Mouse (Mus musculus): ENCODE measurements around the gene Nectin4.
A peak's percentile ranks its signal among the peaks of the same experiment; 100 is the strongest.
"Not testable (repeated sequence)": the region's sequence is repeated elsewhere in the genome, so short reads cannot be mapped to it uniquely, and the experiment has no call there.

The Nectin4 gene

DNA sequence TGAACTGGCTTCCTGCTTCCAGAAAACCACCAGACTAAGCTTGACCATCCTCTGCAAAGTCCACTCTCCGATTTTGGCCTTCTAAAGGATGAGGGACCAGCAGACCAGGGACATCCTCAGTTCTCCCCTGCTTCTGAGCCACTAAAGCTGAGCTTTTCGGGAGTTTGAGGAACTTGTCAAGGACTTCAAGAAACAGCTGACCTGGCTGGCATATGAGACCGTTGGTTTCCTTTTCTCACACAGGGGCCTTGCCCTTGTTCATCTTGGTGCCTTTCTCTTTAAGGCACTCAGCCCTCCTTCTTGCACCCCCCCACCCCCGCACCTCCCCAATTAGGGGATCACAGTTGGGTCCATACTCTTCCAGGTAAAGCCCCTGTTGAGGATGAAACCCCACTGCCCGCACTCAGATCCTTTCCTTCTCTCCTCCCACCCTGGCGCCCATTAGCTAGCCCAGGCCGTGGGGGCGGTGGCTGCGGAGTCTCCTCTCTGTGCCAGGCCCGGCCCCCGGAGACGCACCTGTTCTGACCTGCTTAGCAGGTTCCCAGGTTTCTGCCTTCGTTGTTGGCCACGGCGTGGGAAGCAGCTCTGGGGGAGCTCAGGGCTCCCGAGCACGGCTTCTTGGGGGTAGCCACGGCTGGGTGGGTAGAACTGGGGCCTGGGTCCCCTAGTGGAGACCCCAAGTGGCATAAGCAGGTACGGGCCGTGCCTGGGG lies at the start of gene Nectin4:
TSS of gene Nectin4 (plus strand) at position 255 of the 712 bp plus-strand sequence.
- no peak for DNase-seq (ENCODE audit: low read depth, low spot score)

DNA sequence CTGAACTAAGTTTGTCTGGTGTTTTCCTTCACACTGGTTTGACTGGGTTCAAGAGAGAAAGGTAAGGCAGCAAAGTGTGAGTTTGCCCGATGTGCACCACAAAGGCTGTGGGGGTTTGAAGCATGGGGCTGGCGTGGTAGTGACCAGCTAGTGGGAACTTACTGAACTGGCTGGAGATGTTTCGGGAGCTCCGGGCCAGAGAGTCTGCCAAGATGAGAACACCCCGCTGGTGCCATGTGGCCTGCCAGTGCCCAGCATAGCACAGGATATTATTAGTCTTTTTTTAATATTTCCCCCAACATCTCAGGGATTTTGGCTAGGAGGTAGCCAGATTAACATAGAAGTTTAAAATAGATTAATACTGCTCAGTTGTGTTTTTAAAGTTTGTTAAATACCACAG lies 49.7 kb upstream of the Nectin4 start:
- DNase-seq (ENCODE audit: low read depth, low spot score) = no peak

DNA sequence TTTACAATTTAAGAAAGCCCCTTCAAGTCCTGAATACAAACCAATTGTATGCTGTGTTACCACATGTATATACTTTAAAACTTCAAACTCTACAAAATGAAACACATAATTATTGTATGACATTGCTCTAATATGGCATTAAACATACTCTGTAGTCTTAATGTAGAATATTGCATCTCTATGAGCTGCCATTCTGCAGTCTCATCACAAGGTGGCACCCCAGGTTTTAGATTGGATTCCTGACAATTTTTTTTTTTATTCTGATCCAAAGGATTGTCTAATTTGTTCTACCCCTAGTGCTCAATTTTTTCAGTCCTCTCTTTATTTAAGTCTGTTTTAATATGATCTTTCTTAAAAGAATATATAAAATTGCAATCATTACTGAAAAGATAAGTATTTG lies 48.5 kb upstream of the Nectin4 start:
- DNase-seq (ENCODE audit: low read depth, low spot score) = peak; percentile 17

DNA sequence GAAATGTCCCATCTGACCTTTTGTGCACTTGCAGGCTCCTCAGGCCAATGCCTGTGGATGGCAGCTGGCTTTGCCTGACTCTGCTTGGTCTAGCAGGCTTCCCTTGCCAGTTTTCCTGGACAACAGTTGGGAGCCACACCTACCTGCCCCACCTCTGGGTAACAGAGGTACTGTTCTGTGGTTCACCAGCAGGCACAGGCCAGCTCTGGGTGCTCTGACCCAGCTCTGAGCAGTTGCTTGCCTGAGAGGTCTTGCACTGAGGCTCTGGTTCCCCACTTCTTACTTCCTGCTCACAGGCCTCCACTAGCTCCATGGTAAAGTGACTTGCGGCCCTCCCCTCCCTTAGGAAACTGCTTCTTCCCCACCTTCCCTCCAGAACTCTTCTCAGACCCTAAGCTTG lies 47.9 kb upstream of the Nectin4 start:
- no peak for DNase-seq (ENCODE audit: low read depth, low spot score)

DNA sequence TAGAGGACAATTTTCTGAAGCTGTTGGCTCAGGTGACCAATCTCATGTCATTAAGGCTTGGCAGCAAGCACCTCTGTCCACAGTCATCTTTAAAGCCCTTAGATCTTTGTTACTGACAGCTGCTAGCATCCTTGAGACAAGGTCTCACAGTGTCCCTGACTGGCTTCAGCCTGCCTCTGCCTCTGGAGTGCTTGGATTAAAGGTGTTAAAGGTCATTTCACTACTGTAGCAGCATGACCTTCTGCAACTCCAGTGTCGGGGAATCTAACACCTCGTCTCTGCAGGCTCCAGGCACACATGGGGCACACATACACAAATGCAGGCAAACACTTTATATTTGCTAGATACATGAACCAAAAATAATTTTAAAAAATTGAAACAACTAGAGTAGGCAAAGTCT lies 44.3 kb upstream of the Nectin4 start:
- DNase-seq (ENCODE audit: low read depth, low spot score) = no peak

DNA sequence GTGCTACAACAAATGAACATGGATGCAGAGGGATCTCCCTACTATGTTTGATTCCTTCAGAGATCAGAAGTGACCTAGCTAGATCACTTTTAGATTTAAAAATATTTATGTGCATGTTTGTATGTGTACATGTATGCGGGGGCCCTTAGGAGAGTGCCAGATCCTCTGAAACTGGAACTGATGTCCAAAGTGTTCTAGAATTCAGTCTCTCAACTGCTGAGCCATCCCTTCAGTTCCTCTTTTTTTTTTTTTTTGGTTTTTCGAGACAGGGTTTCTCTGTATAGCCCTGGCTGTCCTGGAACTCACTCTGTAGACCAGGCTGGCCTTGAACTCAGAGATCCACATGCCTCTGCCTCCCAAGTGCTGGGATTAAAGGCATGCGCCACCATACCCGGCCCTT lies 43.3 kb upstream of the Nectin4 start:
- not testable (repeated sequence) for DNase-seq (ENCODE audit: low read depth, low spot score)

DNA sequence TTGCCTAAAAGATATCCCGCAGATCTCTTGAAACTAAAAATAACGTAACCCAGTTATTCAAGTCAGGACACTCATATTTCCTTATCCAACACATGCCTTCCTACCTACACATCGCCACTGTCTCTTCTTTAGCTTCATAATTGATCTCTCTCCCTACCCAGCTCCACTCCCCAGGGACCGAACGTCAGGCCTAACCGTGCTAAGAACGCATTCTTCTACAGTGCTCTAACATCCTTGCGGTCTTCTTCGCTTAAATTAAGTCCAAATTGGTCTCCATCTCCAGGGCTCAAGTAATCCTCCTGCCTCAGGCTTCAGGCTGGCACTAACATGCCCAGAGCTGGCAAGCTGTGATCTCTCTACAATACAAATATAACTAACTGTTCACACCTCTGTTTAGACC lies 41.7 kb upstream of the Nectin4 start:
- DNase-seq (ENCODE audit: low read depth, low spot score) = peak; percentile 34

DNA sequence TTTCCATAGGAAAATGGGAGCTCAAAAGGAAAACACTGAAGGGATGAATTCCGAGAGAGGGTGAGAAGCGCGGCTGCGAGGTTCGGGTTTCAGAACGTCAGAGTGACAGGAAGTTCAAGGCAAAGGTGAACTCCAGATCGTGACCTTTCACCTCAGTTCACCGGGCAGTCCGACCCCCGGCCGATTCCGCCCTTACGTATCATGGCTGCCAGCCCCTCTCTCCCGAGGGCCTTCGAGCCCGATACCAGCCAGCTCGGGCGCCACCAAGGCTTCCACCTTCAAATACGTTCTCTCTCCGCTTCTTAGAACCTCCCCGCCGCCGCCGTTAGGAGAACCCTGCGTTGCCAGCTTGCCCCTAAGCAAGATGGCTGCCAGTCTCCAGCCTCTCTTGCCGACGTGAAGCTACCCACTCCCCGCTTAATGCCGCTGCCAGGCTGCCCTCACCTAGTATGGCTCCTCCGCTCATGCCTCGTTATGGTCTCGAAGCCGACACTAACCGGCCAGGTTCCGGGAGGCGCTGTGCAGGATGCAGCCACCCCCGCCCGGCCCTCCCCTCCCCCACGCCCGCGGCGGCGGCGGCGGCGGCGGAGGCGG lies 41.0 kb upstream of the Nectin4 start, which contains the start of gene Dedd:
TSS of gene Dedd (plus strand) at position 307 of the 594 bp plus-strand sequence.
- DNase-seq (ENCODE audit: low read depth, low spot score) = peak; percentile 89

DNA sequence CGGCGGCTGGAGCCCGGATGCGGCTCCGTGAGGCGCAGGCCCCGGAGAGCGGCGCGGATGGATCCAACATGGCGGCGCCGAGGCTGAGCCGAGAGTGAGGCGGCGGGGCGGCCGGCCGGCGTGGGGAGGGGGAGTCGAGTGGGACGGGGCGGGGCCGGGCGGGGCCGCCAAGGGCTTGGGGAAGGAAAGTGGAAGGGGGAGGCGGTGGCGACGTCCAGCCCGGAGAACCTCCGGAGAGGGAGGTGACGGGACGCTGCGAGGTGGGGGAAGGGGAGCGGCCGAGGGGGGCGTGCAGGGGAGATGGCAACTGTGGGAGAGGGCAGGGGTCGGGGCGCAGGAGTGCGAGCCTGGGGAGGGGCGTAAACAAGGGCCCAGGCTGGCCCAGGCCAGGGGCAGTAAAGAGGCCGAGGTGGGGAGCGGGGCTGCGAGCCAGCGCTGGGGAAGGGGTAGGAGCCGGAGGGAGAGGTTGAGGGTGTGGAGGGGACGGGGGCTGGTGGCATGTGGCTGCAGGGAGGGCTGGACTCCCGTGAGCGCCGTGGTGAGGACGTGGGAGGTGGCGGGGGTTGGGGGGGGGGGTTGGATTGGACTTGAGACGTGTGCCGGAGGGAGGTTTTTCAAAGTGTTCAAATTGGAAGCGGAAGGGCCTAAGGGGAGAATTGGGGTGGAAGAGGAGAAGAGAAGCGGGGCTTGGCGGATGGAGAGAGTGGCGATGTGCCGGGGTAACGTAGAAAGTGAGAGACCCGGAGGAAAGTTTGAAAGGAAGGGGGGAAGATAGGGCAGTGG lies 40.3 kb upstream of the Nectin4 start:
- peak; percentile 93 for DNase-seq (ENCODE audit: low read depth, low spot score)

DNA sequence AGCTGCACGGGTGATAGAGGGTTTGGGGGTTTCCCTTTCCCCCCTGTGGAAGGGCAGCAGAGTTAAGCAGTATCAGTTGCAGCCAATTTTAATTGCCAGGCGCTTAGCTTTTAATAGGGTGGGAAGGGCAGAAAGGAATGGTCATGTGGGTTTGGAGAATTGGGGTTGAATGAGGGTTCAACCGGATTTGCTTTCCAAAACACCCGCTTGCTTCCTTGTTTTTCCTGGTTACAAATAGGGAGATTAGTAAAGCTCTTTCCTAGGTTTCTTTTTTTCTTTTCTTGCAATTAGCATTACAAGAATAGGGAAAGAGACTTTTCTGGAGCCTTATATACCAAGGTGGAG lies 39.7 kb upstream of the Nectin4 start:
- no peak for DNase-seq (ENCODE audit: low read depth, low spot score)

DNA sequence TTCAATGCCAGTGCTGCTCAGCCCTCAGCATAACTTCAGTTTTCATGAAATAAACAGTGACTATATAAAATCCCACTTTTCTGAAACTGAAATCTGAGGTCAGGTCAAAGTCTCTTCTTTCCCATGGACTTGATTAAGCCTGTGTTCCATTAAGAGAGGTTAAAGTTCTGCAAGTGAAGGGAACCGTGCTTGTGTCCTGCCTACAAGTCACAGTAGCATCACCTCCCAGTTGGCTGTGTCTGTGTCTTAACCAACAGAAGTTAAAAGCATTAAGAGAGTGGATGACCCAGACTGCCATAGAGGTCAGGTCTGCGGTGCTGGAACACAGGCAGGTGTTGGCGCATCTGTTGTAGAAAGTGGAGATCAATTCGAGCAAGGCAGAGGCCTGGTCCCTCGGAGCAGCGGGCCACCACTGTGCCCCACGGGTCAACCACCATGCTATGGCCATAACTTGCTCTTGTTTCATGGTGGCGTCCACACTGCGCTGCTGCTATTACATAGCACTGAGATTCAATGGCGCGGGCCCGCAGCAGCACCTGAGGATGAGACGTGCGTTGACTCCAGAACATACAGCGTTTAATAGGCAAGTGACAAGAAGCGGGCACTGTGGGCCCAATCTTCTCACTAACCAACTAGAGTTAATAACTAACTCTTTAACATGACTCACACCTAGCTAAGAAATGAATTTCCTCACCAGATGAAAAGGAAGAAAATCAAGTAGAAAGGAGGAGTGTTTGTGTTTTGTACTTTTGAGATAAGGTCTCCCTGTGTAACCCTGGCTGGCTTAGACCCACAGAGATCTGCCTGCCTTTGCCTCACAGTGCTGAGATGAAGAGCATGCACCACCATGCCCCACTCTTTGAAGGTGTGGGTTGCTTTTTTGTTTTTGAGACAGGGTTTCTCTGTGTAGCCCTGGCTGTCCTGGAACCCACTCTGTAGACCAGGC lies 27.4 kb upstream of the Nectin4 start:
- DNase-seq (ENCODE audit: low read depth, low spot score) = no peak

DNA sequence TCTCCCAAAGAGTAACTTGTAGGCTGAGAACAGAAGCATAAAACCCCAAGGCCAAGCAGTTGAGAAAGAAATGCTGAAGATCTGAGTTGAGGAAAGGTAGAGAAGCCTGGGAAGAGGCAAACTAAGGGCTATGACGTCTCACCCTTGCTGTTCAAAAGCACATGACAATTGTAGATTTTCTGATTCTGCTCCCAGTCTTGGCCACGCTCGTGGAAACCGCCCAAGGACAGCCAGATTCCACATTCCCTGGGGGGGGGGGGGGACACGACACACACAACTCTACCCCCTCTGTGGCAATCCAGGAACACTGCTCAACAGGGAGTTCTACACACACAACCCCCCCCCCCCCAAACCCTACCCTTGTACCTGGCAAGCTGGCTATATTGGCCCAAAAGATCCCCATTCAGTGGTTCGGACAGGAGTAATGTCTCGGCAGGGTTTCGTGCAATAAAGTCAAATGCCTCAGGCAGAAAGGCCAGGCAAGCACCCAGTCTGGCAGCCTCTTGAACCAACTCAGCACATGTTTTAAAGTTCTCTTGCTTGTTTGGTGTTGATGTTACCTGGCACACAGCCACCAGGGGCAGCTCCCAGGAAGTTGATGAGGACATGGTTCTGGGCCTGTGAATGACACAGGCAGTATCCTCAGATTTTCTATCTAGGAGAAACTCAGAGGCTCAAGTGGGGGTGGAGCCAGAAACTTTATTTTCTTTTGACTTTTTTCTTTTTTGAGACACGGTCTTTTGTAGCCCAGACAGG lies 25.8 kb upstream of the Nectin4 start:
- DNase-seq (ENCODE audit: low read depth, low spot score) = no peak

DNA sequence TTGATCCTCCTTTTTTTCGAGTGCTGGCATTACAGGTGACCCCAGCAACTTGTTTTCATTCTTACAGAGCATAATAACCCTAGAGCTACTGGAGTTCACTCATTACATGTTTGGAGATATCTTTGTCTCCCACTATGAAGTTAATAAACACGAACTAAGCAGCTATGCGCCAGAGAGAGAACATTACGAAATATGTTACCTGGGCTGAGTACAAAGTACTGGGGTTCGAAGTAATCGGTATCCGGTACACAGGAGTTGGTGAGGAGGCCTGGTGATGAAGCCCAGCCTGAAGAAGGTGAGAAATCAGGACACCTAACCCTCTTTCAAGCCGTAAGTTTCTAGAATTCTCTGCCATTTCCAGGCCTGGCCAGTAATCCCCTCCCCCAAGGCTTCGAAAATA lies 25.2 kb upstream of the Nectin4 start:
- no peak for DNase-seq (ENCODE audit: low read depth, low spot score)

DNA sequence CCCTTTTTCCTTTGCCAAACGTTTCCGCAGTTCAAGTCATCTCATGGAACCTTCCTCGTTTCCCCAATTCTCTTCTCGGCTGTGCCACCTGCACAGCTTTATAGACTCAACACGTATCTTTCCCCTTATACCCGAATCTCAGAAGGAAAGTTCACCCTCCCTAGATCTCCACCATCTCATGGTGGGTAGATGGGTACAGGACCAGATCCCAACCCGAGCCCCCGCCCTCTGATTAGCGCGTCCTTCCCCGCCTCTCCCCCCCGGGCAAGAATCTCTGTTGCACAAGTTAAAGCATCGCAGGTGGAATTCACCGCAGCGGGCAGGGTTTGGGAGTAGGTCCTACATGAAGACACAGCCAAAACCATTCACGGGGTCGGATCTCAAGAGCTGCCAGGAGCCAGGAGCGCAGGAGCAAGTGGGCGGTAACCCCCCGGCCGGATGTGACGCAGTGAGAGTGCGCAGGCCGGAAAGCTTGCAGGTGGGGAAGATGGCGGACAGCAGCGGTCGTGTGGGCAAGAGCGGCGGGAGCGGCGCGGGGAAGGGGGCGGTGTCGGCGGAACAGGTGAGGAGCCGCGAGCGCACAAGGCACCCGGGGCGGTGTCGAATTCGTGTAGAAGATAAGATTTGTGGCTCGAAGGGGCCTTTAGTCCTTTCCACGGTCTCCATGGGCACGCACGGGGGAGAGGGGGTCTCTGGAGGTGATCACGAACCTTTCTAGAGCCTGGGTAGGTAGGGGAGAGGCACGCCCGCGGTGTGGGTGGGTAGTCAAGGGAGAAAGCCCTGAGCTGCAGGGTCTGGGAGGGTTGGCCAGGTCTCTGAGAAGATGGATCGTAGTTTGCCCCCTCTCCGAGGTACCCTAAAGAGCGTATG lies 24.4 kb upstream of the Nectin4 start, which contains the start of the genes Nit1 and Pfdn2:
TSS of gene Nit1 (minus strand) at position 422 of the 870 bp plus-strand sequence.
TSS of gene Pfdn2 (plus strand) at position 446 of the 870 bp plus-strand sequence.
- peak; percentile 92 for DNase-seq (ENCODE audit: low read depth, low spot score)

DNA sequence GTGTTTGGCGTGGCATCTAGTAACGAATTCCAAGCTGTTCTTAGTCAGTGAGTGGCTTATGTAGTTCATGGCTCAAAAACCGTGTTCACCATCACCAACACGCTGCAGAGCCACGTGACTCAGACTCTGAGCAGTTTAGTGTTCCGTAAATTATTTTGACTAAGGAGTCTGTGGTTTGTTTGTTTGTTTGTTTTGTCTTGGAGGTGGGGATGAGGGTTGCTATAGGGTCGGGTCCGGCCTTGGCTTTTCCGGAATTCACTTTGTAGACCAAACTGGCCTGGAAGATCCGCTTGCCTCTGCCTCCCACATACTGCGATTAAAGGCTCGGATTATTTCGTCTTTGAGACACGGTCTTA lies 23.8 kb upstream of the Nectin4 start:
- DNase-seq (ENCODE audit: low read depth, low spot score) = peak; percentile 12

DNA sequence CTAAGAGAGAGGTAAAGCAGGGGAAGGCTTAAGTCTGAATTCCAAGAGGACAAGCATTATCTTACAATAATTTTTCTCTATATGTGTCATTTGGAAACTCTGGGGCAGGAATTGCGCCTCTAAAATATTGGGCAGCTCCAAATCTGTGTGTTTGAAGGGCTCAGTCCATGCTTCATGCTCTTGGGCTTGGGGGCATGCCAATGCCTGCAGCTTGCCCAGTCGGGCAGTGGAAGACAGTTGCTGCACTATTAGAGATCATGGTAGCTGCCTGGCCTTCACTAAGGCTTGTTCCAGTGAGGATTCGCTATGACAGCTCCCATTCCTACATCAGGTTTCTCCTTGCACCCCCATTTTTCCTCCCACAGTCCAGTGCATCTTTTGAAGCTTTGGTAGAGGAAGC lies 21.2 kb upstream of the Nectin4 start:
- DNase-seq (ENCODE audit: low read depth, low spot score) = no peak

DNA sequence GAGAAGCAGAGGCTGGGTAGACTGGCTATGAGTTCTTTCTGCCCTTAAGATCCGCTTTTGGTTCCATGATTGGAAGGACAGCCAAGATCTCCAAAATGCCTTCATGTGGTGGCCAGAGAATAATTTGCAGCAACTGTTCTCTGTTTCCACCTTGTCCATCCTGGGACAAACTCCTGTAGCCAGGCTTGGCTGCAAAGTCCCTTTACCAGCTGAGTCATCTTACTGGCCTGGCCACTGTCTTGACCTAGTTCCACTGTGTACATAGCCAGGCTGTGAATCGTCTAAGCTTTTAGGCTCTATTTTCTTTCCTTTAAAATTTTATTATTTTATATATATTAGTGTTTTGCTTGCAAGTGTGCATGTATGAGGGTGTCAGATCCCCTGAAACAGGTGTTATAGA lies 20.7 kb upstream of the Nectin4 start:
- DNase-seq (ENCODE audit: low read depth, low spot score) = no peak

DNA sequence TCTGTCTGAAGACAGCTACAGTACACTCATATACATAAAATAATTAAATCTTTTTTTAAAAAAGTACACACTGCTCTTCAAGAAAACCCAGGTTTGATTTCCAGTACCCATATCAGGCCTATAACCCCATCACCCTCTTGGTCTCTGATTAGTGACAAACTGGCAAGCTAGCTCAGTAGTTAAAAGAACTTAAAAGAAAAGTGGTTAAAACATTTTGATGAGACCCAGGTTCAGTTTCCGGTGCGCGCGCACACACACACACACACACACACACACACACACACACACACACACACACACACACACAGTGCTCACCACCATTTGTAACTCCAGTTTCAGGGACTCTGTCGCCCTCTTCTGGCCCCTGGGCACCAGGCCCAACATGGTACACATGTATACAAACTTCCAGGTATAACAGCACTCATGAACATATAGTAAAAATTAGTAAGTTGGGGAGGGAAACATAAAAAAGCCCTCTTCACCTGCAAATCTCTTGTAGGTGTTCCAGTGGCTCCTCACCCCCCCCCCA lies 14.0 kb upstream of the Nectin4 start:
- no peak for DNase-seq (ENCODE audit: low read depth, low spot score)

DNA sequence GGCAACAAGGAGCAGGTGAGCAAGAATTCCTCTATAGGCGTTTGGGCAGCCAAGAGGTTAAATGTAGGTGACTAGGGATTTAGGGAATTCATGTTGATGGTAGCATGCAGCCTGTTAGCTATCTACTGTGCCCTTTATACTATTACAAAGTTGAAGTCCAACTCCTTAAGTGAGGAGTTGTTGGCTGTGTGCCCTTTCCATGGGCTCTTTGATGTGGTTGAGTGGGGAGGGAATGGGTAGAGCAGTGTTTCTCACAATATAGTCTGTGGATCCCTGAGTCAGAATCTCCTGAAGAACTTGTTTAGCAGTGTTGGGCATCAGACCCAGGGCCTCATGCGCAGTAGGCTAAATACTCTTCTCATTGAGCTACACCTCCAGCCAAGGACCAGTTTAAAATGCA lies 13.1 kb upstream of the Nectin4 start:
- DNase-seq (ENCODE audit: low read depth, low spot score) = no peak

DNA sequence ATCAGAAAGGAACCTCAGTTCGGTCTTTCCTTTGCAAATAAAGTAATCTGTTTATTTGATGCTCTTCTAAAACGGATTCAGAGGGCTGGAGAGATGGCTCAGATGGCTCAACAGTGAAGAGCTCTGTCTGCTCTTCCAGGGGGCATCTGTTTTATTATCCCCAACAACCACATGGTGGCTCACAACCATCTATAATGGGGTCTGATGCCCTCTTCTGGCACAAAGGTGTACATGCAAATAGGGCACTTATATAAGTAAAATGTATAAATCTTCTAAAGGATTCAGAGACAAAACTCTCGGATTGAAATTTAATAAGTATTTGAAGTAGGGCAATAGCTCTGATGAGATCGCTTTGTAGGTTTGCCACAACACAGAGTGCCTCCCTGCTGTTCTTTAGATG lies 11.5 kb upstream of the Nectin4 start:
- DNase-seq (ENCODE audit: low read depth, low spot score) = no peak
